Mouse (Mus musculus): Measurements from ENCODE around the gene Tbp.

Tbp gene

GRCm38 (mm10) chr17:15499656-15500394 lies at the start of gene Tbp, which contains the start of gene Psmb1:
Tbp (plus strand) TSS chr17:15499888.
Psmb1 (minus strand) TSS chr17:15499751.
- peak; percentile 96 for DNase-seq (ENCODE audit: low spot score)

- no peak for DNase-seq (ENCODE audit: low spot score)
Observed at GRCm38 (mm10) chr17:15455203-15455602, 44.5 kb upstream of the Tbp start.

GRCm38 (mm10) chr17:15456595-15456994 lies 43.1 kb upstream of the Tbp start:
- no peak for DNase-seq (ENCODE audit: low spot score)

GRCm38 (mm10) chr17:15459761-15460160 lies 39.9 kb upstream of the Tbp start:
- DNase-seq (ENCODE audit: low spot score) = no peak

GRCm38 (mm10) chr17:15461921-15462495 lies 37.7 kb upstream of the Tbp start:
- DNase-seq (ENCODE audit: low spot score) = no peak

GRCm38 (mm10) chr17:15467669-15468068 lies 32.0 kb upstream of the Tbp start:
- peak; percentile 73 for DNase-seq (ENCODE audit: low spot score)

GRCm38 (mm10) chr17:15472671-15473070 lies 27.0 kb upstream of the Tbp start:
- no peak for DNase-seq (ENCODE audit: low spot score)

- DNase-seq (ENCODE audit: low spot score) = no peak
Observed at GRCm38 (mm10) chr17:15490542-15490941, 9.1 kb upstream of the Tbp start.

GRCm38 (mm10) chr17:15497882-15498752 lies 1.6 kb upstream of the Tbp start:
- peak; percentile 88 for DNase-seq (ENCODE audit: low spot score)

GRCm38 (mm10) chr17:15498753-15499113 lies 955 bp upstream of the Tbp start:
- DNase-seq (ENCODE audit: low spot score) = peak; percentile 26

- no peak for DNase-seq (ENCODE audit: low spot score)
Observed at GRCm38 (mm10) chr17:15510694-15511093, 11.0 kb downstream of the Tbp start.

- no peak for DNase-seq (ENCODE audit: low spot score)
Observed at GRCm38 (mm10) chr17:15517776-15518175, 18.1 kb downstream of the Tbp start.

- no peak for DNase-seq (ENCODE audit: low spot score)
Observed at GRCm38 (mm10) chr17:15518186-15518585, 18.5 kb downstream of the Tbp start.

- no peak for DNase-seq (ENCODE audit: low spot score)
Observed at GRCm38 (mm10) chr17:15518766-15519165, 19.1 kb downstream of the Tbp start.

- peak; percentile 31 for DNase-seq (ENCODE audit: low spot score)
Observed at GRCm38 (mm10) chr17:15526304-15526703, 26.6 kb downstream of the Tbp start.

GRCm38 (mm10) chr17:15526986-15527810 lies 27.5 kb downstream of the Tbp start, which contains the start of gene Pdcd2:
Pdcd2 (minus strand) TSS chr17:15527301.
- DNase-seq (ENCODE audit: low spot score) = peak; percentile 91

- no peak for DNase-seq (ENCODE audit: low spot score)
Observed at GRCm38 (mm10) chr17:15527811-15528136, 28.1 kb downstream of the Tbp start.

- no peak for DNase-seq (ENCODE audit: low spot score)
Observed at GRCm38 (mm10) chr17:15528887-15529286, 29.2 kb downstream of the Tbp start.

GRCm38 (mm10) chr17:15530141-15530540 lies 30.5 kb downstream of the Tbp start:
- peak; percentile 22 for DNase-seq (ENCODE audit: low spot score)

- DNase-seq (ENCODE audit: low spot score) = no peak
Observed at GRCm38 (mm10) chr17:15535162-15535800, 35.6 kb downstream of the Tbp start.

- no peak for DNase-seq (ENCODE audit: low spot score)
Observed at GRCm38 (mm10) chr17:15535943-15536342, 36.3 kb downstream of the Tbp start.

Measured in c-Kit-positive CD71-positive TER-119-positive erythroid progenitor cells, embryonic 14.5 days (primary cell).